Mouse (Mus musculus) limb, embryonic 12.5 days (tissue): Measurements from ENCODE around the gene Clpsl2. TPM values are rescaled to one million over a fixed set of nuclear protein-coding genes. Genes with fewer than 3 reads are reported as not detected.
A peak's percentile ranks its signal among the peaks of the same experiment; 100 is the strongest.

Experiments used
- ATAC-seq: fragments of 200-750 bp; cut with Nextera tagmentation; 2 replicates; pipeline ENCODE4 v1.8.0; 2017; ENCODE audit warnings: low read depth, moderate TSS enrichment; ENCODE audit not compliant: insufficient number of reproducible peaks, insufficient read depth, low FRiP score, low TSS enrichment
- H3K27ac ChIP-seq: fragments of 300-500 bp; sonication (generic); 2 replicates; pipeline ENCODE4 v1.5.1; 2016; ENCODE audit warnings: mild to moderate bottlenecking, moderate library complexity
- H3K27me3 ChIP-seq: fragments of 300-500 bp; sonication (generic); 2 replicates; pipeline ENCODE4 v1.6.1; 2016; ENCODE audit warnings: mild to moderate bottlenecking, moderate library complexity
- H3K36me3 ChIP-seq: fragments of 300-500 bp; sonication (generic); 2 replicates; pipeline ENCODE4 v1.6.1; 2016; ENCODE audit warnings: mild to moderate bottlenecking, moderate library complexity
- H3K4me1 ChIP-seq: fragments of 300-500 bp; sonication (generic); replicated peaks from 2 replicates; pipeline ENCODE4 v1.6.1; 2016
- H3K4me2 ChIP-seq: fragments of 300-500 bp; sonication (generic); 2 replicates; pipeline ENCODE4 v1.6.1; 2016; ENCODE audit warnings: mild to moderate bottlenecking, moderate library complexity
- H3K4me3 ChIP-seq: fragments of 300-500 bp; sonication (generic); replicated peaks from 2 replicates; pipeline ENCODE4 v1.5.1; 2016; ENCODE audit warnings: mild to moderate bottlenecking
- H3K9ac ChIP-seq: fragments of 300-500 bp; sonication (generic); replicated peaks from 2 replicates; pipeline ENCODE4 v1.6.1; 2016; ENCODE audit warnings: mild to moderate bottlenecking, moderate library complexity
- H3K9me3 ChIP-seq: fragments of 300-500 bp; sonication (generic); 2 replicates; pipeline ENCODE4 v1.6.1; 2016; ENCODE audit warnings: mild to moderate bottlenecking, moderate library complexity
- WGBS: fragments of 180-500 bp; shearing (Covaris S2); methylation state at CpG from one replicate; pipeline ENCODE4 v1.1.7; 2016; 5-methylcytosine and 5-hydroxymethylcytosine counted together
- polyA plus RNA-seq: library from polyadenylated mRNA; unstranded; fragments of >200 nt; fragmentation: Nextera tagmentation; extraction: Ambion mirVana; gene quantifications from 2 replicates; pipeline ENCODE4 v1.2.1, GENCODE M21; 2016

Clpsl2 gene
- polyA plus RNA-seq, 1 experiment from 2014 or later, result not detected

DNA sequence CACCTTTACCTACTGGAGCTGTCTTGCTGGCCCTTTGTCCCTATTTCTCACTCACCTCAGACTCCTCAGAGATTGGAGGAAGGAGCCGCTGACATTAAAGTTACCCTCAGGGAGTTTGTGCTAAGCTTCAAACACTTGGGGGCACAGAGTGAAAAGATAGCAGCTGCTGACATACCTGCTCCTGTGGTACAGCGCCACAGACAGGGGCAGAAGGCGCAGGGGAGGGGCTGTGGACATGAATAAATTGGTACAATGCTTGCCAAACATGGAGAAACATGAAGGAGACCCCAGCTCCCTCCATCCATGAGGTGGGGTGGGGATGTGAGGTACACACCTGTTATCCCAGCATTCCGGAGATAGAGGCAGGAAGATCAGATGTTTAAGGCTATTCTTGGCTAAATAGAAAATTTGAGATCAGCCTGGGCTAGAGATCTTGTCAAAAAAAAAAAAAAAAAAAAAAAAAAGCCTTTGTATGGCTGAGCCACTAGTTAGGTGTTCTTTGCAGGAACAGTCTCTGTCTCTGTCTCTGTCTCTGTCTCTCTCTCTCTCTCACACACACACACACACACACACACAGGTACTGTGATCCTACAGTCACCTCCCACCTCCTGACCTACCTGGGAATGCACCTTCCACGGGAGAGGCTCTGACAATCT, 28.0 kb upstream of the Clpsl2 start:
- Histone ChIP-seq H3K9ac (no peak overlapping the region), H3K4me1 (peaks cover 37% of the 10 kb centered on the region), H3K36me3 (no peaks in the 10 kb centered on the region), H3K9me3 (no peaks in the 10 kb centered on the region), H3K27ac (no peak overlapping the region), H3K27me3 (peaks cover 32% of the 10 kb centered on the region), H3K4me3 (no peak overlapping the region), H3K4me2 (no peak overlapping the region)
- no peak for ATAC-seq
- WGBS, result 56% methylated on average over 5 of the region's 5 CpGs

DNA sequence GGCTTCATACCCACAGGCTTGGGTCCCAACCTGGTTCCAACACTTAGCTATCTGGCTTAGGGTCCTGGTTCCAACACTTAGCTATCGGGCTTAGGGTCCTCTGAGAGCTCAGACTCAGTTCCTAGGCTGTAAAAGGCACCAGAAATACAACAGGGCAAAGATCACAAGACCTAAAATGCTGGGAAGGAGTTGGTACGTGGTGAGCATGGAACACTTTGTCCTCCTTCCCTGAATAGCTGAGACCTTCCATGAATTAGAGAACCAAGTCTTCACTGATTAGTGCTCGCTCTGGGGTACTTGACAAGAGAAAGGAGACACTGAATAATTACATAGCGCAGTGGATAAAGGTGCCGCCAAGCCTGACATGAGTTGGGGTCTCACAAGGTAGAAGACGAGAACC, 27.3 kb upstream of the Clpsl2 start:
- no peak overlapping the region for H3K9ac ChIP-seq
- H3K4me1 ChIP-seq, result peaks cover 37% of the 10 kb centered on the region
- peak overlapping the region; percentile 68 for H3K4me3 ChIP-seq
- H3K27me3 ChIP-seq, result peaks cover 27% of the 10 kb centered on the region
- no peaks in the 10 kb centered on the region for H3K36me3 ChIP-seq
- no peaks in the 10 kb centered on the region for H3K9me3 ChIP-seq
- WGBS, result 32% methylated on average over 6 of the region's 6 CpGs
- no peak overlapping the region for H3K27ac ChIP-seq
- H3K4me2 ChIP-seq, result peak overlapping the region; percentile 86
- ATAC-seq, result no peak

DNA sequence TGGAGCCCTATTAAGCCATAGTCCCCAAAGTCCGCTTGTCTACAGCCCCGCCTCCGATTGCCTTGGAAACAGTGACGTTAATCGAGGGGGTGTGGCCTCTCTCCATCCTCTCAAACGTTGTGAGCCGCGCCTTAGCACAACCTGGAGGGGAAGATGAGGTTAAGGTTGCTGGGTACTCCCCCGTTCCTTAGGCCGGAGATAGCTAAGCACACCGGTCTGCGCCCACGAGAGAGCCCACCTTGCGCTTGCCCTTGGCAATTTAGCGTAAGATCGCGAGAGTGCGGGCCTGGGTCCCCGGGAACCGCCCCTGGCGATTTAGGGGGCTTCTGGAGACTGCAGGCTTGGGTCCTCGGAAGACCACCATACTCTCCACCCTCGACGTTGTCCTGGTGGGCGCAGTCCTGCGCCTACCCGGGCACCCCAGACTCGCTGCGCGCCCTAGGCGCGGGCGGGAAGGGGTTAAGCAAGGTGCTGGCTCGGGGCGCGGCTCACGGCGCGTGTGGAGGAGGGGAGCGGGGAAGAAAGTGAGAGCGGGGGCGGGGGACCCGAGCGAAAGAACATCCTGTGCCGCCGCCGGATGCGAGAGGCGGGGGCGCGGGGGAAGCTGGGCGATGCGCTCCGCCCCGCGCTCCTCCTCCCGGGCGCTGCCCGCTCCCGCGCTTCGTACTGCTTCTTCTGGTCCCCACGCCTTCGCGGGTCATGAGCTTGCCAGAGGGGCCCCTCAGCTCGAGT, 26.4 kb upstream of the Clpsl2 start:
- H3K9me3 ChIP-seq, result no peaks in the 10 kb centered on the region
- peak; percentile 71 for ATAC-seq
- H3K4me1 ChIP-seq, result peaks cover 37% of the 10 kb centered on the region
- peak overlapping the region; percentile 86 for H3K4me2 ChIP-seq
- peak overlapping the region; percentile 71 for H3K9ac ChIP-seq
- peak overlapping the region; percentile 68 for H3K4me3 ChIP-seq
- H3K27ac ChIP-seq, result peak overlapping the region; percentile 95
- under 1% methylated on average over 63 of the region's 66 CpGs for WGBS
- H3K27me3 ChIP-seq, result peaks cover 19% of the 10 kb centered on the region
- H3K36me3 ChIP-seq, result no peaks in the 10 kb centered on the region

DNA sequence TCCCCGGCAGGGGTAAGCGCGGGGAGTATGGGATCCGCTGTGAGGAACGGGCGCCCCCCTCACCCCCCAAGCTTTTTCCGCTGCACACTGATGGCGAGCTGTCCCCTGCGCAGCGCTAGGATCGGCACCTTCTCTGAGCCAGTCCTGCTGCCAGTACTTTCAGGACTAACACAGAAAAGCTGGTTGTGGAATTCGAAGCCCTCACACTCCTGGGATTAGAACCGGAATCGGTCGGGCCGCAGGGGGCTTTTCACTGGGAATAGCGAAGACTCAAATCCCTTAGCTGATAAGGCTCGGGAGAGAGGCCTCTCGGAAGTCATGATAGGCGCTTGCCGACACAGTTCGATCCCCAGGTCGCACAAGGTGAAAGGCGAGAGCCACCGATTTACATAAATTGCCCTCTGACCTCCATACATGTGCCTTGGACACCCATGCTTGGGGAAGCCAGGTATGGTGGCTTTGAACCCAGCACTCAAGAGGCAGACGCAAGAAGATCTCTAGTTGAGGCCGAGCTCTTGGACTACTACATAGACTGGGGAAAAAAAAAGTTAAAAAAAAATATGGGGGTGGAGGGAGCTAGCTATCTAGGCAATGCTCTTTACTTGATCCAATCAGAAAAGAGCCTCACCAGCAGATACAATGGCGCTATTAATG, 25.7 kb upstream of the Clpsl2 start:
- WGBS, result 6% methylated on average over 28 of the region's 28 CpGs

DNA sequence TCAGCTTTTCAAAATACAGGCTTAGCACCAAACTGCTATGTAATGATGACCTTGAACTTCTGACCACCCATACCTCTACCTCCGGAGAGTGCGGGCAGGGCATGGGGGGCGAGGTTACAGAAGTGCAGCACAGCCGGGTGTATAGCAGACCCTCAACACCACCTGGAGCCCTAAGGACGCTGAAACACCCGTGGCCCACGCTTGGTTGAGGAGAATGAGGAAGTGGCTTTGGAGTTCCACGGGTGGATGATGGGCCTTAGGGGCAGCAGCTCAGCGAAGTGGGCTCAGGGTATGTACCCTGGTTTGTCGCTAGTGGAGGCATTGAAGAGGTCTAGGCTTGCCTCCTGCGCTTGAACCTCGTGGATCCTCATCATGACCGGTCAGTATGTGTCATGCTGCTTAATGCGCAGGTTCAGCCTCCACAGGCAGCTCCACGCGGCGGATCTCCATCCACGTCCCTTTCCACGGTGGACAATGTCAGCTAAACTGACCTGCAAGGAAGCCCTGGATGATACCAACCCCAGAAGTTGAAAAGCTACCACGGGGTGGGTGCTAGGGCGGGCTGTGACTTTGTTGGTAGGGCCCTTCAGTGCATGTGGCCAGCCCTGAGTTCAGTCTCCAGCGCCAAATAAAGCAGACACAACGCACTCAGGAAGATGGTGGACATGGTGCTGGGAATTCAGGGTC, 25.1 kb upstream of the Clpsl2 start:
- H3K27ac ChIP-seq, result no peak overlapping the region
- H3K4me1 ChIP-seq, result peaks cover 27% of the 10 kb centered on the region
- no peak overlapping the region for H3K9ac ChIP-seq
- no peak for ATAC-seq
- H3K4me3 ChIP-seq, result 0 out of 2 replicates have a peak overlapping the region, but pooled peaks have one; percentile 68
- WGBS, result 84% methylated on average over 23 of the region's 23 CpGs
- peak overlapping the region; percentile 86 for H3K4me2 ChIP-seq
- peaks cover 10% of the 10 kb centered on the region; the same call in 1 of the 2 replicates for H3K27me3 ChIP-seq
- H3K9me3 ChIP-seq, result no peaks in the 10 kb centered on the region
- no peaks in the 10 kb centered on the region for H3K36me3 ChIP-seq

More for the DNA sequence above, 25.7 kb upstream of the Clpsl2 start:
- Histone ChIP-seq H3K27ac (peak overlapping the region; percentile 95), H3K36me3 (no peaks in the 10 kb centered on the region), H3K9me3 (no peaks in the 10 kb centered on the region), H3K4me3 (peak overlapping the region; percentile 68), H3K4me1 (peaks cover 34% of the 10 kb centered on the region), H3K4me2 (peak overlapping the region; percentile 86), H3K9ac (peak overlapping the region; percentile 71), H3K27me3 (peaks cover 16% of the 10 kb centered on the region)
- ATAC-seq, result peak; percentile 37

DNA sequence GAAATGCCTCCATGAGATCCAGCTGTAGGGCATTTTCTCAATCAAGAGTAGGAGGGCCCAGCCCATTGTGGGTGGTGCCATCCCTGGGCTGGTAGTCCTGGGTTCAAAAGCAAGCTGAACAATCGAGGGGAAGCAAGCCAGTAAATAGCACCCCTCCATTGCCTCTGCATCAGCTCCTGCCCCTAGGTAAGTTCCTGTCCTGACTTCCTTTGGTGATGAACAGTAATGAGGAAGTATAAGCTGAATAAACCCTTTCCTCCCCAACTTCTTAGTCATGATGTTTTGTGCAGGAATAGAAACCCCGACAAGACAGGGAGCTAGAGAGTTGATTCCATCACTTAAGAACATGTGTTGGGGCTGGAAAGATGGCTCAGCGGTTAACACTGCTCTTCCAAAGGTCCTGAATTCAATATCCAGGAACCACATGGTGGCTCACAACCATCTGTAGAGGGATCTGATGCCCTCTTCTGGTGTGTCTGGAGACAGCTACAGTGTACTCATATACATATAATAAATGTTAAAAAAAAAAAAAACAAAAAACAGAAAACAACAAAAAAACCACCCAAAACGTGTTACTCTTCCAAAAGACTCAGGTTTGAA, 24.3 kb upstream of the Clpsl2 start:
- Histone ChIP-seq H3K27ac (no peak overlapping the region), H3K27me3 (peaks cover 8% of the 10 kb centered on the region; the same call in 1 of the 2 replicates), H3K4me3 (no peak overlapping the region), H3K9me3 (no peaks in the 10 kb centered on the region), H3K4me1 (peaks cover 26% of the 10 kb centered on the region), H3K36me3 (no peaks in the 10 kb centered on the region), H3K9ac (no peak overlapping the region), H3K4me2 (no peak overlapping the region)
- 80% methylated on average over 4 of the region's 4 CpGs for WGBS
- ATAC-seq, result no peak

DNA sequence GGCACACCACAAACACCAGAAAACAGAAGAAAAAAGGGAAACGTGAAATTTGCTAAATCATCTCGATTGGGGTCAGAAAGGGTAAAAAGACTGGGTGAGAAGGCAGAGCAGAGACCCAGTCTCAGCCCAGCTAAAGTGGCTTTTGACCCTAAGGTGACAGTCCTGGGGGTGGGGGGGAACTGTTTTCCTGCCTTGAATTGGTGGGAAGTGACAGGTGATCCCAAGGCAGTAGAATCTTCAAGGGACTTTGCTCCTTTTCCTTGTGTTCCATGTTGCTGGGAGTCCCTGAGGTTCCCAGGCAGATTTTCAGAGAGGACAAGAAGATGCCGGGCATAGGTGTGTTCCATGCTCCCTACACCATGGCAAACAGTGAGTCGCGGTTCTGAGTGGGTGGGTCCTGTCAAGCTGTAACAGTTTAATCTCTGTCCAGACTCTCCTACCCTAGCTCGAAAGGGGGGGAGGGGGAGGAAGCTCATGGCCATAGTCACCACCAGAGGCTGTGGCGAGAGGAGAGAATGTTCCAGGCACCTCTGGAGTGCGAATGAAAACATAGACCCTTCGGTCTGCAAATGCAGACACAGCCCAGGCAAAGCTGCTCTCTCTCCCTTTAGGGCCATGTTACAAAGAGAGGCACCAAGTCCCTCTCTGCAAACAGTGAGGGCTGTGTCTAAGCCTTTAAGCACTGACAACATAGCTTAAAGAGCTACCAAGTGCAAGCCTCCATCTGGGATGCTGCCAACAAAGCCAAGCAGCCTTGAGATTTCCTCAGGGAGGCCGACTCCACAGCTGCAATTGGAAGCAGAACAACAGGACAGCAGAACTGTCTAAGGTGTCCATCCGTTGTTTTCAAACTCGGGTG, 21.8 kb upstream of the Clpsl2 start:
- H3K9ac ChIP-seq, result 0 out of 2 replicates have a peak overlapping the region, but pooled peaks have one; percentile 34
- H3K4me1 ChIP-seq, result peaks cover 23% of the 10 kb centered on the region
- H3K27ac ChIP-seq, result no peak overlapping the region
- ATAC-seq, result no peak
- H3K9me3 ChIP-seq, result no peaks in the 10 kb centered on the region
- H3K4me3 ChIP-seq, result no peak overlapping the region
- 0 out of 2 replicates have a peak, but pooled peaks cover 6% of the 10 kb centered on the region for H3K27me3 ChIP-seq
- H3K4me2 ChIP-seq, result peak overlapping the region; percentile 41
- no peaks in the 10 kb centered on the region for H3K36me3 ChIP-seq
- WGBS, result 51% methylated on average over 12 of the region's 12 CpGs

DNA sequence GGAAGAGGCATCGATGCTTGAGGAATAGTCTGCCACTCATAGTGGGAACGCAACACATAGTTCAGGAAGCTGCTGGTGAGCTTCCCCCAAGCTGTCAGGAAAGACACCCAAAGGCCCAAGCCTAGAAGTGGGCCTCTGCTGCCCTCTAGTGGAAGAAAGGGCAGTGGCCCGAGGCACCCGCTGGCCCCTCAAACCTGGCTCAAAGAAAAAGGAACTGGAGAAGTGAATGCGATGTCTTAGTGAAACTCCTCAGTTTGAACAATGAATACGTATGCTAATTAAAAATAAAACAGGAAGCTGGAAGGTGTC, 21.2 kb upstream of the Clpsl2 start:
- H3K4me3 ChIP-seq, result no peak overlapping the region

DNA sequence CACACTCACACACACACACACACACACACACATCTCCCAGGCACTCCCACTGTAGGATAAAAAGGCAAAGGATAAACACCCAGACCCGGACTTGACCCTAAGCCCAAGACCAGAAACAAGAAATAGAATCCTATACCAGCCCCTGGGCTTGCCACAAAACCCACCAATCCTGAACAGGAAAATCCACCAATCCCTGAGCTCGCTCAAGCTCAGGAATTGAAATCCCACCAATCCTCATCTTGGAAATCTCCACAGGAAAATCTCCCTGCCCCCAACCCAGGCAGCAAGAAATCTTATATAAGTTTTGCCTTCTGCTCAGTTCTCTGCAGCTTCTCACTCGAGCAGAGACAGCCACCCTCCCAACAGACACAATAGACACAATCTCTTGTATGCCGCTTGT, 20.1 kb upstream of the Clpsl2 start:
- no peak overlapping the region for H3K27ac ChIP-seq
- H3K27me3 ChIP-seq, result 0 out of 2 replicates have a peak, but pooled peaks cover 6% of the 10 kb centered on the region
- H3K9ac ChIP-seq, result no peak overlapping the region; the same call in 1 of the 2 replicates
- peaks cover 17% of the 10 kb centered on the region for H3K4me1 ChIP-seq
- no peak overlapping the region for H3K4me2 ChIP-seq
- 72% methylated on average over 4 of the region's 4 CpGs for WGBS
- ATAC-seq, result no peak
- H3K4me3 ChIP-seq, result no peak overlapping the region
- H3K36me3 ChIP-seq, result no peaks in the 10 kb centered on the region
- H3K9me3 ChIP-seq, result no peaks in the 10 kb centered on the region

More for the DNA sequence above, 21.2 kb upstream of the Clpsl2 start:
- Histone ChIP-seq H3K9ac (peak overlapping the region; percentile 34; the same call in 1 of the 2 replicates), H3K27me3 (0 out of 2 replicates have a peak, but pooled peaks cover 6% of the 10 kb centered on the region), H3K9me3 (no peaks in the 10 kb centered on the region), H3K4me1 (peaks cover 23% of the 10 kb centered on the region), H3K4me2 (peak overlapping the region; percentile 41), H3K27ac (no peak overlapping the region), H3K36me3 (no peaks in the 10 kb centered on the region)
- 4% methylated on average over 6 of the region's 6 CpGs for WGBS
- no peak for ATAC-seq

DNA sequence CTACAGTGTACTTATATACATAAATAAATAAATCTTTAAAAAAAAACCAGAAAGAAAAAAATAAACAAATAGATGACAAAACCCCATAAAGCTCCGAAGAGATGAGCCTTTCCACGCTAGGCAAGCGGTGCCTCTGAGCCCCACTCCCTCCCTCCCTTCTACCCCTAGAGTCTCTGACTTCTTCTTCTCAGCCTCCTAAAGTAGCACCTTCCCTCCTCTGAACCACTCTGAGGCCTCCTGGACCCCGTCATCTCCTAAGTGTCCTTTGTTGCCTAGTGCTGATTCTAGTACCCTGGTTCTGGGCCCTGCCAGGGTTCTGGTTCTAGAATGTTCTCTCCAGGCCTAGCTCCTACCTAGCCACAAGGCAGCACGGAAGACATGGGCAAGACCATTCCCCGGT, 18.7 kb upstream of the Clpsl2 start, which contains the start of gene Armc12:
Gene Armc12, plus strand, starts transcription at position 301 of the 400 bp plus-strand sequence.
- WGBS, result 90% methylated on average over 6 of the region's 6 CpGs
- no peak within 1 kb of the TSS for H3K27ac ChIP-seq
- no peaks in the 10 kb centered on the region for H3K9me3 ChIP-seq
- H3K9ac ChIP-seq, result no peak within 1 kb of the TSS
- 0 out of 2 replicates have a peak, but pooled peaks cover 6% of the 10 kb centered on the region for H3K27me3 ChIP-seq
- no peak within 1 kb of the TSS for H3K4me3 ChIP-seq
- H3K36me3 ChIP-seq, result no peaks in the 10 kb centered on the region
- H3K4me2 ChIP-seq, result peak within 1 kb of the TSS; percentile 32; the same call in 1 of the 2 replicates
- no peak for ATAC-seq
- peaks cover 15% of the 10 kb centered on the region for H3K4me1 ChIP-seq
